Mouse (Mus musculus) cortical plate, adult 2 months (tissue): ENCODE data around the gene St8sia1.

Source experiments
- CTCF ChIP-seq: fragments of 200-500 bp; IDR thresholded peaks from 2 replicates; pipeline ENCODE4 v1.5.1; 2011; ENCODE audit warnings: mild to moderate bottlenecking, control low read depth, low read length; ENCODE audit not compliant: insufficient read depth; ENCODE audit errors: extremely low read depth
- POLR2A ChIP-seq: fragments of 200-500 bp; IDR thresholded peaks from 2 replicates; pipeline ENCODE4 v1.6.1; 2011; ENCODE audit warnings: mild to moderate bottlenecking, low read length, control low read depth; ENCODE audit not compliant: insufficient read depth; ENCODE audit errors: extremely low read depth

DNA sequence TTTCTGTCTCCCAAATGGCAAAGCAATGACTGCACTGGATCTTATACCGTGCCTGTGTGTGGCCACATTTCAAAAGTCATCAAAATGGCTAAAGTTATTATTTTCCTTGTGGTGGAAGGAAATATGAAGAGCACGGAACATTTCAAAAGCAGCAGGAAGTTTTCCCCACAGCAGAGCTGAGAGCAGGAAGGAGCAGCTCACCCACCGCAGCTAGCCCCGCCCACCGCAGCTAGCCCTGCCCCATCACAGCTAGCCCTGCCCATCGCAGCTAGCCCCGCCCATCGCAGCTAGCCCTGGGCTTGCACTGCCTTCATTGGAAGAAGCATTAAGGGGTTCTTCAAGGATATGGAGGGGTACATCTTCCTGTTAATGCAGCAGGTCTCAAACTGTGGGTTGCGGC lies 80.1 kb downstream of the St8sia1 start:
- TF ChIP-seq POLR2A = no peak
- no peak for TF ChIP-seq CTCF
